Mouse (Mus musculus): ENCODE results near the gene Atf2.

- TF ChIP-seq CTCF (IDR thresholded peaks at IDR 0.05; ENCODE audit: control insufficient read depth, insufficient read depth, insufficient replicate concordance, low read depth, low read length): no peak
- TF ChIP-seq POLR2A (IDR thresholded peaks at IDR 0.05; ENCODE audit: control insufficient read depth, low read depth, low read length): no peak
Measured at GRCm38 (mm10) chr2:73893473-73894270, 1.2 kb upstream of the Atf2 start.

All from testis, adult 2 months (tissue).